Mouse (Mus musculus): ENCODE results near the gene Il17d. TPM values are rescaled to one million over a fixed set of nuclear protein-coding genes. Genes with fewer than 3 reads are reported as not detected.

Gene Il17d
- total RNA-seq (2012; rRNA removed) (0.29 and 0.54 TPM in 2 replicates), polyA plus RNA-seq (2012; ENCODE audit: insufficient read depth in 1 of 2, insufficient read length in 2 of 2, low read depth in 1 of 2, low replicate concordance in 2 of 2, missing spikeins in 1 of 2) (1 to 10 TPM in 1 of 2 experiments, not detected in 1; 2.2 TPM)

DNA sequence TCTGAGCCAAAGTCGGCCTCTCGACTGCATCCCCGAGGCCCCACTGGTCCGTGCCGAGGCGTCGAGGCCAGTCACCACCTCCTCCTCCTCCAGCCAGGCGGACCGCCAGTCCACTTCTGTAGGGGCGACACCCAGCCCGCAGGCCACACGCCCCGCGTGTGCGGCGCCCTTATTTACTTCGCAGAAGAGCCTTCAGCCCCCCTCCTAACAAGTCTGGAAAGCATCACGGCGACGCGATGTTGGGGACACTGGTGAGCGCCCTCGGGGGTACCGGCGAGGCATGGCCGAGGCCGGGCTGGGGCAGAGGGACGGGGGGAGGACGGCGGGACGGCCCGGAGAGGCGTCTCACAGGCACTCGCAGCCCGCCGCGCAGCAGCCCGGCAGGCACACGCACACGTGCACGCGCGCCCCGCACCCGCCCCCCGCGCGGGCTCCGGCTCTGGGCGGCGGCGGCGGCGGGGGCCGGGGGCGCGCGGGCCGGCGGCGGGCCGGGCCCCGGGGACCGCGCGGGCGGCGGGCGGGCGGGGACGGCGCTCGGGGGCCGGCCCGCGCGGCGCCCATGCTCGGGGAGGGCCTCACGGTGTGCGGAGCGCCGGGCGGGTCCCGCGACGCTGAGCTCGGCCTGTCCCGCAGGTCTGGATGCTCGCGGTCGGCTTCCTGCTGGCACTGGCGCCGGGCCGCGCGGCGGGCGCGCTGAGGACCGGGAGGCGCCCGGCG, at the start of gene Il17d:
Il17d (plus strand) TSS at position 107 of the 717 bp plus-strand sequence.
- no peaks in the 10 kb centered on the region for H3K79me2 ChIP-seq (ENCODE audit: control insufficient read depth, insufficient read depth, low read length, poor library complexity)
- peaks cover 2 to 23% of the 10 kb centered on the region in 2 experiments; a peak in 3 of 4 replicates for H3K4me1 ChIP-seq (ENCODE audit: control insufficient read depth in 1 of 2, insufficient read depth in 2 of 2, low read length in 2 of 2)
- no peaks in the 10 kb centered on the region for H3K9me3 ChIP-seq (replicated peaks; ENCODE audit: insufficient read depth, low read length)
- no peak within 1 kb of the TSS for H3K27ac ChIP-seq (ENCODE audit: control insufficient read depth, low read depth, low read length)
- DNase-seq (ENCODE audit: low read depth, low spot score) = peak; percentile 51
- H3K36me3 ChIP-seq (ENCODE audit: control insufficient read depth in 1 of 2, insufficient read depth in 2 of 2, low read length in 2 of 2) = peaks cover 0 to 7% of the 10 kb centered on the region in 2 experiments; a peak in 2 of 4 replicates
- H3K4me3 ChIP-seq (ENCODE audit: control insufficient read depth in 1 of 2, insufficient read depth in 1 of 2, low read depth in 2 of 2, low read length in 2 of 2) = peak within 1 kb of the TSS; percentile 72 to 74
- peak within 1 kb of the TSS; percentile 73 for H3K9ac ChIP-seq (ENCODE audit: control insufficient read depth, low read depth, low read length, poor library complexity, severe bottlenecking)
- no peak for TF ChIP-seq ELF1 (IDR thresholded peaks at IDR 0.05; ENCODE audit: low read depth, low read length)
- peak; percentile 24; the same call in 1 of the 2 replicates for TF ChIP-seq MXI1 (IDR thresholded peaks at IDR 0.05; ENCODE audit: low read depth, low read length)
- H3K27me3 ChIP-seq (ENCODE audit: control insufficient read depth in 1 of 2, insufficient read depth in 2 of 2, low read length in 2 of 2) = peaks cover 4 to 5% of the 10 kb centered on the region in 2 experiments; a peak in 1 of 4 replicates

DNA sequence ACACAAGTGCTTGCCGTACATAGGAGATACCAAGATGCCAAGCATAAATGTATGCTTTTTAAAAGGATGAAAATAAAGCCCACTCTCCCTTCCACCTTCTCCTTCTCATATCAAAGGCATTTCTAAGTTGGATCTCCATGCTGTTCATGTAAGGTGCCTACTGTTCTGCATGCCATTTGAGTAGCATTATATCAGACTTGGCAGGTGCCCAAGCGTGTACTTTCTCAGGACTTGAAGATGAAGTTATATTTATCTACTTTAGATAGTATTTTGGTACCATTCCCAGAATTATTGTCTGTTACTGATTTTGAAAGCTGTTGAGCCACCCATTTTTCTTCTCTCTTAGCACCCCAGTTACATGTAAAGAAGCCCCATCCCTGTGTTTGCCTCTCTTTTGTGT, 49.5 kb upstream of the Il17d start:
- Histone ChIP-seq H3K27me3 (ENCODE audit: control insufficient read depth in 1 of 2, insufficient read depth in 2 of 2, low read length in 2 of 2) (no peaks in the 10 kb centered on the region), H3K27ac (ENCODE audit: control insufficient read depth, low read depth, low read length) (no peak overlapping the region), H3K4me3 (ENCODE audit: control insufficient read depth in 1 of 2, insufficient read depth in 1 of 2, low read depth in 2 of 2, low read length in 2 of 2) (no peak overlapping the region), H3K4me1 (ENCODE audit: control insufficient read depth in 1 of 2, insufficient read depth in 2 of 2, low read length in 2 of 2) (peaks cover 0 to 2% of the 10 kb centered on the region in 2 experiments; a peak in 2 of 4 replicates), H3K79me2 (ENCODE audit: control insufficient read depth, insufficient read depth, low read length, poor library complexity) (no peaks in the 10 kb centered on the region), H3K9ac (ENCODE audit: control insufficient read depth, low read depth, low read length, poor library complexity, severe bottlenecking) (no peak overlapping the region), H3K9me3 (replicated peaks; ENCODE audit: insufficient read depth, low read length) (no peaks in the 10 kb centered on the region), H3K36me3 (ENCODE audit: control insufficient read depth in 1 of 2, insufficient read depth in 2 of 2, low read length in 2 of 2) (peaks cover 0 to 5% of the 10 kb centered on the region in 2 experiments; a peak in 2 of 4 replicates)
- TF ChIP-seq KAT2A (conservative IDR thresholded peaks at IDR 0.05; ENCODE audit: low read depth, low read length) (no peak), POLR2AphosphoS2 (IDR thresholded peaks at IDR 0.05; ENCODE audit: low read length) (no peak), ETS1 (IDR thresholded peaks at IDR 0.05; ENCODE audit: low read depth, low read length) (no peak), RCOR1 (IDR thresholded peaks at IDR 0.05; ENCODE audit: low read depth, low read length) (peak; percentile 32; the same call in 1 of the 2 replicates)
- peak; percentile 46 for DNase-seq (ENCODE audit: low read depth, low spot score)

- Histone ChIP-seq H3K4me1 (ENCODE audit: control insufficient read depth in 1 of 2, insufficient read depth in 2 of 2, low read length in 2 of 2) (no peaks in the 10 kb centered on the region), H3K36me3 (ENCODE audit: control insufficient read depth in 1 of 2, insufficient read depth in 2 of 2, low read length in 2 of 2) (no peaks in the 10 kb centered on the region), H3K27ac (ENCODE audit: control insufficient read depth, low read depth, low read length) (no peak overlapping the region), H3K9me3 (replicated peaks; ENCODE audit: insufficient read depth, low read length) (no peaks in the 10 kb centered on the region), H3K79me2 (ENCODE audit: control insufficient read depth, insufficient read depth, low read length, poor library complexity) (no peaks in the 10 kb centered on the region), H3K9ac (ENCODE audit: control insufficient read depth, low read depth, low read length, poor library complexity, severe bottlenecking) (no peak overlapping the region), H3K27me3 (ENCODE audit: control insufficient read depth in 1 of 2, insufficient read depth in 2 of 2, low read length in 2 of 2) (no peaks in the 10 kb centered on the region), H3K4me3 (ENCODE audit: control insufficient read depth in 1 of 2, insufficient read depth in 1 of 2, low read depth in 2 of 2, low read length in 2 of 2) (no peak overlapping the region)
- TF ChIP-seq MAX (IDR thresholded peaks at IDR 0.05; ENCODE audit: low read length) (no peak), ZC3H11A (IDR thresholded peaks at IDR 0.05; ENCODE audit: low read depth, low read length) (no peak), CHD2 (IDR thresholded peaks at IDR 0.05; ENCODE audit: low read length) (no peak), E2F4 (IDR thresholded peaks at IDR 0.05; ENCODE audit: borderline replicate concordance, low read depth, low read length) (no peak), ZMIZ1 (IDR thresholded peaks at IDR 0.05; ENCODE audit: low read depth, low read length) (no peak), ZKSCAN1 (IDR thresholded peaks at IDR 0.05; ENCODE audit: low read depth, low read length) (no peak), RCOR1 (IDR thresholded peaks at IDR 0.05; ENCODE audit: low read depth, low read length) (no peak), MYC (IDR thresholded peaks at IDR 0.05; ENCODE audit: low read depth, low read length) (no peak), JUND (IDR thresholded peaks at IDR 0.05; ENCODE audit: low read depth, low read length) (no peak), SMC3 (IDR thresholded peaks at IDR 0.05; ENCODE audit: low read depth, low read length) (no peak), ELF1 (IDR thresholded peaks at IDR 0.05; ENCODE audit: low read depth, low read length) (no peak), CHD1 (IDR thresholded peaks at IDR 0.05; ENCODE audit: low read depth, low read length) (no peak), RAD21 (IDR thresholded peaks at IDR 0.05; ENCODE audit: low read depth, low read length) (no peak), NRF1 (IDR thresholded peaks at IDR 0.05; ENCODE audit: insufficient read depth, low read depth, low read length, poor library complexity, severe bottlenecking) (no peak), EP300 (IDR thresholded peaks at IDR 0.05; ENCODE audit: low read depth in 1 of 2, low read length in 2 of 2) (no peak), POLR2AphosphoS2 (IDR thresholded peaks at IDR 0.05; ENCODE audit: low read length) (no peak)
- no peak for DNase-seq (ENCODE audit: low read depth, low spot score)
Observed at GRCm38 (mm10) chr14:57482262-57482661, 42.3 kb upstream of the Il17d start.
